Mouse (Mus musculus) left cerebral cortex, adult 9 months (tissue): Measurements from ENCODE around the gene Pole.
A peak's percentile ranks its signal among the peaks of the same experiment; 100 is the strongest.

ENCODE experiments used
- DNase-seq, 2 experiments: peaks; one replicate each; pipeline ENCODE4 v3.0.0; 2022; ENCODE audit warnings: low spot score in 2 of 2

Gene Pole

GRCm38 (mm10) chr5:110344524-110344923 is 58.4 kb downstream of the Pole start, which contains the start of gene Lrcol1:
TSS of gene Lrcol1 (plus strand) at chr5:110344730.
- no peak for DNase-seq

GRCm38 (mm10) chr5:110345553-110345952 is 59.4 kb downstream of the Pole start:
- DNase-seq: no peak

GRCm38 (mm10) chr5:110347006-110347405 is 60.9 kb downstream of the Pole start:
- DNase-seq: no peak

GRCm38 (mm10) chr5:110354716-110355115 is 68.6 kb downstream of the Pole start:
- DNase-seq: peak in 1 of 2 experiments; percentile 30

GRCm38 (mm10) chr5:110357531-110358179 is 71.5 kb downstream of the Pole start:
- peak in 1 of 2 experiments; percentile 88 for DNase-seq

GRCm38 (mm10) chr5:110361465-110361864 is 75.4 kb downstream of the Pole start:
- no peak for DNase-seq

GRCm38 (mm10) chr5:110362813-110363178 is 76.7 kb downstream of the Pole start:
- no peak for DNase-seq

- DNase-seq: peak; percentile 40 to 64
Measured at GRCm38 (mm10) chr5:110363179-110363821, 77.2 kb downstream of the Pole start.

- peak in 1 of 2 experiments; percentile 25 for DNase-seq
Measured at GRCm38 (mm10) chr5:110363822-110364545, 77.9 kb downstream of the Pole start.

GRCm38 (mm10) chr5:110376802-110377433 is 90.8 kb downstream of the Pole start:
- DNase-seq: peak in 1 of 2 experiments; percentile 83

- DNase-seq: no peak
Measured at GRCm38 (mm10) chr5:110378181-110378583, 92.1 kb downstream of the Pole start.

- no peak for DNase-seq
Measured at GRCm38 (mm10) chr5:110379086-110379485, 93.0 kb downstream of the Pole start.

GRCm38 (mm10) chr5:110379823-110380222 is 93.7 kb downstream of the Pole start:
- no peak for DNase-seq

GRCm38 (mm10) chr5:110384491-110384890 is 98.4 kb downstream of the Pole start:
- DNase-seq: no peak

- DNase-seq: no peak
Measured at GRCm38 (mm10) chr5:110385263-110385662, 99.2 kb downstream of the Pole start.

- DNase-seq: peak in 1 of 2 experiments; percentile 47
Measured at GRCm38 (mm10) chr5:110386371-110387330, 100.5 kb downstream of the Pole start.
